Mouse (Mus musculus): Measurements from ENCODE around the gene Supt6.

DNA sequence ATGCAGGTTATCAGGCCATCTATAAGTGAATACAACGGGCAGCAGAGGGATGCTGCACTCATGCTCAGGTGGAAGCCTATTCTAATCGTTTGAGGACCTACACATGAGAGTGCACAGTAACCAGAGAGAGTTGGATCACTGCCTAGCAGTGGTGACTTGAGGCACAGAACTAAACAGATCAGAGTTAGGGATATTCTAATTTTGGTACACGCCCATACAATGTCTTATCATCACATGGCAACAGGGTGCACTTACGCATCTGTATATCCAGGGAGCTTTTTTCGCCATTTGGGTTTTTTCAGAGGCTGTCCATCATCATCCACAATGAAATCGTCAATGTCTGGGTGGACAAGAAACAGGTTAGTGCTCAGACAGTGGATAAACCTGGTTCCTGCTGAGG, 14.3 kb downstream of the Supt6 start:
- TF ChIP-seq USF1 (IDR thresholded peaks at IDR 0.05; ENCODE audit: low read depth, low read length) (no peak), CTCF (IDR thresholded peaks at IDR 0.05 in 2 of 3, conservative IDR thresholded peaks at IDR 0.05 in 1 of 3; ENCODE audit: control insufficient read depth in 1 of 3, insufficient read depth in 1 of 3, low read depth in 2 of 3, low read length in 3 of 3, poor library complexity in 1 of 3, severe bottlenecking in 1 of 3) (no peak), UBTF (IDR thresholded peaks at IDR 0.05; ENCODE audit: borderline replicate concordance, insufficient read depth, low read depth, low read length) (no peak), POLR2A (IDR thresholded peaks at IDR 0.05; ENCODE audit: control insufficient read depth in 1 of 2, insufficient read depth in 1 of 2, low read depth in 1 of 2, low read length in 2 of 2, poor library complexity in 1 of 2) (no peak), SMC3 (IDR thresholded peaks at IDR 0.05; ENCODE audit: low read depth, low read length) (no peak), CHD1 (IDR thresholded peaks at IDR 0.05; ENCODE audit: low read depth, low read length) (no peak), MAX (IDR thresholded peaks at IDR 0.05; ENCODE audit: low read length) (no peak), EP300 (IDR thresholded peaks at IDR 0.05; ENCODE audit: low read depth in 1 of 2, low read length in 2 of 2) (no peak), CHD2 (IDR thresholded peaks at IDR 0.05; ENCODE audit: low read length) (no peak), E2F4 (IDR thresholded peaks at IDR 0.05; ENCODE audit: borderline replicate concordance, low read depth, low read length) (no peak), ETS1 (IDR thresholded peaks at IDR 0.05; ENCODE audit: low read depth, low read length) (no peak), USF2 (IDR thresholded peaks at IDR 0.05; ENCODE audit: borderline replicate concordance in 1 of 2, insufficient read depth in 1 of 2, low read depth in 1 of 2, low read length in 2 of 2) (no peak), GATA1 (IDR thresholded peaks at IDR 0.05; ENCODE audit: low read depth, low read length) (no peak), NELFE (IDR thresholded peaks at IDR 0.05; ENCODE audit: low read depth, low read length) (no peak)
